In the genomic region with DNA sequence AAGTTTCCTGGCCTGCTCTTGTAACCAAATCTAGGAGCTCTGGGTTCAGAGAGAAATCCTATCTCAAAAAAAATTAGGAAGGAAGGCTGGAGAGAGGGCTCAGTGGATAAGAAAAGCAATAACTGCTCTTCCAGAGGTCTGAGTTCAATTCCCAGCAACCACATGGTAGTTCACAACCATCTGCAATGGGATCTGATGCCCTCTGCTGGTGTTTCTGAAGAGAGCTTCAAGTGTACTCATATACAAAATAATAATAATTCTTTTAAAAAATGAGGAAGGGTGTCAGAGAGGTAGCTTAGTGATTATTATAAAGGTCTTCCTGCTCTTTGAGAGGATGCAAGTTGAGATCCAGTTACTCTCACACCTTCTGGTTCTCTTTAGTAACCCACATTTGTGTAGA, we compare ENCODE assay signal across 20 mouse cellular contexts. TPM values are rescaled to one million over a fixed set of nuclear protein-coding genes. Genes with fewer than 3 reads are reported as not detected.
A peak's percentile ranks its signal among the peaks of the same experiment; 100 is the strongest.
DNase-seq lines count a peak whose midpoint lies in the region; TF ChIP-seq lines count a peak whose summit lies in the region.
"Had no signal": no experiment of that assay in that cellular context is flagged by ENCODE, and none has a peak within 500 bp of the region (broad histone marks: within the 10 kb centered on the region; RNA-seq: fewer than 3 reads in every experiment).

No protein-coding gene starts in this region.

- no peaks in the 10 kb centered on the region for H3K27me3 ChIP-seq in heart, adult 2 months (ENCODE audit: control insufficient read depth, insufficient read depth, low read length)
- H3K27me3 ChIP-seq in liver, adult 2 months (ENCODE audit: control insufficient read depth, insufficient read depth, low read length): no peaks in the 10 kb centered on the region
- no peaks in the 10 kb centered on the region for H3K27me3 ChIP-seq in E14TG2a.4 (ENCODE audit: insufficient read depth, low read length)
- H3K27me3 ChIP-seq: limb, embryonic 12.5 days; midbrain, embryonic 15.5 days had no signal

- no peak for TF ChIP-seq EP300 in heart, adult 2 months (IDR thresholded peaks at IDR 0.05; ENCODE audit: insufficient read depth, low read depth, low read length)

- no peak overlapping the region for H3K4me3 ChIP-seq in heart, adult 2 months
- no peak overlapping the region for H3K4me3 ChIP-seq in liver, adult 2 months (ENCODE audit: insufficient read depth, low read depth, low read length)
- no peak overlapping the region for H3K4me3 ChIP-seq in E14TG2a.4 (replicated peaks; ENCODE audit: low read length)
- H3K4me3 ChIP-seq: forebrain, embryonic 10.5 days; limb, embryonic 12.5 days; midbrain, embryonic 15.5 days had no signal

- H3K36me3 ChIP-seq in heart, adult 2 months (ENCODE audit: control insufficient read depth, insufficient read depth, low read length): peaks cover 14% of the 10 kb centered on the region
- H3K36me3 ChIP-seq in liver, adult 2 months (ENCODE audit: control insufficient read depth, insufficient read depth, low read length): peaks cover 71% of the 10 kb centered on the region
- H3K36me3 ChIP-seq in E14TG2a.4 (ENCODE audit: insufficient read depth, low read length): peaks cover 99% of the 10 kb centered on the region

- no peaks in the 10 kb centered on the region for H3K9me3 ChIP-seq in E14TG2a.4 (ENCODE audit: low read length)
- H3K9me3 ChIP-seq: forebrain, embryonic 10.5 days; limb, embryonic 12.5 days; midbrain, embryonic 15.5 days had no signal

- intact Hi-C loops in heart, adult 2 months (cut with DNase I): no loop called here

- no peaks in the 10 kb centered on the region for H3K79me2 ChIP-seq in heart, adult 2 months (replicated peaks; ENCODE audit: control insufficient read depth, insufficient read depth, low read length)
- no peaks in the 10 kb centered on the region; the same call in 1 of the 2 replicates for H3K79me2 ChIP-seq in liver, adult 2 months (ENCODE audit: control insufficient read depth, insufficient read depth, low read length)

- no peak overlapping the region for H3K27ac ChIP-seq in heart, adult 2 months
- H3K27ac ChIP-seq in liver, adult 2 months (replicated peaks; ENCODE audit: insufficient read depth, low read depth, low read length): peak overlapping the region; percentile 38; the same call in 1 of the 2 replicates
- H3K27ac ChIP-seq: forebrain, embryonic 10.5 days; limb, embryonic 12.5 days; midbrain, embryonic 15.5 days had no signal

- no peak overlapping the region for H3K9ac ChIP-seq in heart, adult 2 months (ENCODE audit: low read depth, low read length)
- no peak overlapping the region for H3K9ac ChIP-seq in liver, adult 2 months (ENCODE audit: low read depth, low read length)
- H3K9ac ChIP-seq: limb, embryonic 12.5 days; midbrain, embryonic 15.5 days had no signal

- TF ChIP-seq POLR2A in heart, adult 2 months (IDR thresholded peaks at IDR 0.05; ENCODE audit: insufficient read depth, low read depth, low read length): no peak
- TF ChIP-seq POLR2A in liver, adult 2 months (IDR thresholded peaks at IDR 0.05; ENCODE audit: extremely low read depth, insufficient read depth, low read length): no peak

- peak; percentile 40 for TF ChIP-seq CTCF in heart, adult 2 months (IDR thresholded peaks at IDR 0.05)
- no peak for TF ChIP-seq CTCF in liver, adult 2 months (IDR thresholded peaks at IDR 0.05; ENCODE audit: low read depth, low read length)
- TF ChIP-seq CTCF in E14TG2a.4 (conservative IDR thresholded peaks at IDR 0.05; ENCODE audit: low read length): 0 out of 2 replicates have a peak, but pooled peaks have one; percentile 6

- no peaks in the 10 kb centered on the region for H3K4me1 ChIP-seq in heart, adult 2 months (ENCODE audit: control insufficient read depth, insufficient read depth, low read length)
- peaks cover 10% of the 10 kb centered on the region; the same call in 1 of the 2 replicates for H3K4me1 ChIP-seq in liver, adult 2 months (ENCODE audit: control insufficient read depth, insufficient read depth, low read length)
- H3K4me1 ChIP-seq in E14TG2a.4 (replicated peaks; ENCODE audit: low read depth, low read length): peaks cover 15% of the 10 kb centered on the region
- H3K4me1 ChIP-seq: forebrain, embryonic 10.5 days; limb, embryonic 12.5 days; midbrain, embryonic 15.5 days had no signal

- no peak for DNase-seq in heart, adult 2 months
- no peak for DNase-seq in heart, adult 8-10 months (ENCODE audit: low spot score)
- DNase-seq in liver, adult 2 months (ENCODE audit: extremely low read depth, low read depth, low spot score): no peak
- DNase-seq in liver (no peak), 3T3-L1 (ENCODE audit: low read depth, low spot score) (peak; percentile 51), adipocyte (ENCODE audit: low spot score) (no peak)
- no peak for DNase-seq in right cerebral cortex, postnatal 10 days (ENCODE audit: low spot score in 2 of 2)
- DNase-seq: adrenal gland, adult 8-10 months; cerebellum, adult 11-12 months; cerebellum, postnatal 14 days; kidney, adult 11 months; lung, postnatal 14 days; right cerebral cortex, adult 18-20 months; thymus, adult 2 months had no signal

RNA-seq across cellular contexts. Expression of gene Fubp1, which starts 14.7 kb away (rescaled TPM):
- total RNA-seq in heart, adult 2 months (2021): 10 to 100 TPM; 54.2 to 58.0 TPM
- 39.4 and 61.3 TPM in 2 replicates for polyA plus RNA-seq in heart, adult 2 months (2012; rRNA removed)
- total RNA-seq in heart, adult 8-10 months (2022): 10 to 100 TPM; 44.3 to 55.0 (median 52.5) TPM
- total RNA-seq in liver, adult 2 months (2014; rRNA removed): 61.9 and 71.5 TPM in 2 replicates
- 17.5 and 28.1 TPM in 2 replicates for polyA plus RNA-seq in liver, adult 2 months (2012; rRNA removed)

RNA-seq across cellular contexts. Expression of gene Dnajb4, which starts 14.8 kb away (rescaled TPM):
- total RNA-seq in heart, adult 2 months (2021): 100 to 1,000 TPM in 1 of 2 experiments, 10 to 100 TPM in 1; 98.4 to 102 TPM
- 18.1 and 43.8 TPM in 2 replicates for polyA plus RNA-seq in heart, adult 2 months (2012; rRNA removed)
- 100 to 1,000 TPM in 2 of 4 experiments, 10 to 100 TPM in 2; 88.0 to 125 (median 101) TPM for total RNA-seq in heart, adult 8-10 months (2022)
- total RNA-seq in liver, adult 2 months (2014; rRNA removed): 22.4 and 23.0 TPM in 2 replicates
- polyA plus RNA-seq in liver, adult 2 months (2012; rRNA removed): 5.3 and 6.3 TPM in 2 replicates

RNA-seq across cellular contexts. Expression of gene Nexn, which starts 41.2 kb away (rescaled TPM):
- total RNA-seq in heart, adult 2 months (2021): 100 to 1,000 TPM; 316 to 339 TPM
- polyA plus RNA-seq in heart, adult 2 months (2012; rRNA removed): 16.4 and 27.2 TPM in 2 replicates
- 100 to 1,000 TPM; 264 to 407 (median 333) TPM for total RNA-seq in heart, adult 8-10 months (2022)
- 0.20 and 0.28 TPM in 2 replicates for total RNA-seq in liver, adult 2 months (2014; rRNA removed)
- polyA plus RNA-seq in liver, adult 2 months (2012; rRNA removed): not detected in 2 replicates

RNA-seq across cellular contexts. Expression of gene Gipc2, which starts 58.9 kb away (rescaled TPM):
- 1 to 10 TPM; 3.5 to 6.1 TPM for total RNA-seq in heart, adult 2 months (2021)
- polyA plus RNA-seq in heart, adult 2 months (2012; rRNA removed): 4.8 and 5.2 TPM in 2 replicates
- 1 to 10 TPM; 3.0 to 4.8 (median 3.4) TPM for total RNA-seq in heart, adult 8-10 months (2022)
- 0.34 and 0.46 TPM in 2 replicates for total RNA-seq in liver, adult 2 months (2014; rRNA removed)
- polyA plus RNA-seq in liver, adult 2 months (2012; rRNA removed): 0.05 and 0.22 TPM in 2 replicates
- total RNA-seq: hematopoietic stem cell, adult 5-6 weeks; megakaryocyte-erythroid progenitor cell, adult 5-6 weeks had no signal

Comparison
In these comparisons a context has a peak if more than half of its experiments do, and no peak if none do; other contexts are left out.
1. RNA of gene Nexn, which starts 41.2 kb away (total RNA-seq): 264 to 407 TPM in heart, adult 8-10 months and 316 to 339 TPM in heart, adult 2 months; 0.20 to 0.28 TPM in liver, adult 2 months; every median in the first group is over 100 times any median in the second.